8 mouse cellular contexts compared by ENCODE assay signal in genomic region chr13:59584947-59585647, GRCm38 (mm10). TPM values are rescaled to one million over a fixed set of nuclear protein-coding genes. Genes with fewer than 3 reads are reported as not detected.
DNase-seq lines count a peak whose midpoint lies in the region; ATAC-seq and TF ChIP-seq lines count a peak whose summit lies in the region.

Agtpbp1 (minus strand) TSS chr13:59585227.
Naa35 (plus strand) TSS chr13:59585259.

- under 1% methylated on average over 68 of the region's 83 CpGs for WGBS in forebrain, embryonic 11.5 days
- WGBS in heart, embryonic 16.5 days, result under 1% methylated on average over 67 of the region's 83 CpGs
- WGBS in liver, embryonic 15.5 days (ENCODE audit: insufficient replicate concordance), result under 1% methylated on average over 82 of the region's 83 CpGs
- WGBS in neural tube, embryonic 12.5 days, result under 1% methylated on average over 83 of the region's 83 CpGs

- H3K79me2 ChIP-seq in CH12.LX (replicated peaks; ENCODE audit: control insufficient read depth, extremely low read depth, insufficient read depth, poor library complexity, severe bottlenecking), result peaks cover 25% of the 10 kb centered on the region

- TF ChIP-seq CTCF in CH12.LX (conservative IDR thresholded peaks at IDR 0.05 in 1 of 2, IDR thresholded peaks at IDR 0.05 in 1 of 2; ENCODE audit: low read depth in 2 of 2, low read length in 2 of 2), result no peak

- H3K27me3 ChIP-seq in CH12.LX (replicated peaks), result no peaks in the 10 kb centered on the region
- H3K27me3 ChIP-seq in forebrain, embryonic 11.5 days (ENCODE audit: control insufficient read depth, insufficient read depth, low read length), result no peaks in the 10 kb centered on the region
- no peaks in the 10 kb centered on the region for H3K27me3 ChIP-seq in heart, embryonic 16.5 days (ENCODE audit: control insufficient read depth, insufficient read depth, low read length)
- no peaks in the 10 kb centered on the region for H3K27me3 ChIP-seq in liver, embryonic 15.5 days
- no peaks in the 10 kb centered on the region for H3K27me3 ChIP-seq in neural tube, embryonic 12.5 days (replicated peaks)

- peak within 1 kb of the TSS; percentile 59 for H3K9ac ChIP-seq in CH12.LX (ENCODE audit: insufficient read depth, low read depth)
- peak within 1 kb of the TSS; percentile 86 for H3K9ac ChIP-seq in forebrain, embryonic 11.5 days (ENCODE audit: low read length)
- peak within 1 kb of the TSS; percentile 87 for H3K9ac ChIP-seq in heart, embryonic 16.5 days (ENCODE audit: low read length)
- peak within 1 kb of the TSS; percentile 86 for H3K9ac ChIP-seq in liver, embryonic 15.5 days
- H3K9ac ChIP-seq in neural tube, embryonic 12.5 days, result peak within 1 kb of the TSS; percentile 92

- H3K4me2 ChIP-seq in CH12.LX (ENCODE audit: insufficient read depth, low read depth, poor library complexity, severe bottlenecking), result peak within 1 kb of the TSS; percentile 78
- H3K4me2 ChIP-seq in forebrain, embryonic 11.5 days (ENCODE audit: low read depth, low read length, severe bottlenecking), result peak within 1 kb of the TSS; percentile 91
- H3K4me2 ChIP-seq in heart, embryonic 16.5 days (ENCODE audit: low read depth, low read length), result peak within 1 kb of the TSS; percentile 96
- H3K4me2 ChIP-seq in liver, embryonic 15.5 days, result peak within 1 kb of the TSS; percentile 98
- H3K4me2 ChIP-seq in neural tube, embryonic 12.5 days (replicated peaks), result peak within 1 kb of the TSS; percentile 93

- peaks cover 2 to 32% of the 10 kb centered on the region in 2 experiments for H3K4me1 ChIP-seq in CH12.LX (ENCODE audit: control insufficient read depth in 1 of 2, insufficient read depth in 2 of 2)
- peaks cover 8% of the 10 kb centered on the region; the same call in 1 of the 2 replicates for H3K4me1 ChIP-seq in forebrain, embryonic 11.5 days (replicated peaks; ENCODE audit: control insufficient read depth, insufficient read depth, low read length)
- peaks cover 21% of the 10 kb centered on the region for H3K4me1 ChIP-seq in heart, embryonic 16.5 days (ENCODE audit: control insufficient read depth, insufficient read depth, low read length)
- peaks cover 40% of the 10 kb centered on the region for H3K4me1 ChIP-seq in liver, embryonic 15.5 days (replicated peaks)
- peaks cover 30% of the 10 kb centered on the region for H3K4me1 ChIP-seq in neural tube, embryonic 12.5 days

- in situ Hi-C loops in CH12.LX (cut with MboI; ENCODE audit: low pct_ligation_motif_present, low pct_unique_long_range_greater_than_20kb, low sequenced_read_pairs), result no loop called here

- no peak for TF ChIP-seq RAD21 in CH12.LX (IDR thresholded peaks at IDR 0.05; ENCODE audit: low read depth, low read length)

- H3K36me3 ChIP-seq in CH12.LX (replicated peaks in 1 of 2; ENCODE audit: control insufficient read depth in 1 of 2, insufficient read depth in 1 of 2, low read length in 1 of 2), result peaks cover 20 to 33% of the 10 kb centered on the region in 2 experiments
- no peaks in the 10 kb centered on the region; the same call in none of the 2 replicates for H3K36me3 ChIP-seq in forebrain, embryonic 11.5 days (ENCODE audit: control insufficient read depth, insufficient read depth, low read length)
- peaks cover 12% of the 10 kb centered on the region for H3K36me3 ChIP-seq in heart, embryonic 16.5 days (ENCODE audit: control insufficient read depth, insufficient read depth)
- peaks cover 13% of the 10 kb centered on the region for H3K36me3 ChIP-seq in liver, embryonic 15.5 days (replicated peaks)
- peaks cover 27% of the 10 kb centered on the region for H3K36me3 ChIP-seq in neural tube, embryonic 12.5 days

- H3K27ac ChIP-seq in CH12.LX (ENCODE audit: insufficient read depth, low read depth), result no peak within 1 kb of the TSS
- H3K27ac ChIP-seq in forebrain, embryonic 11.5 days (ENCODE audit: low read depth, low read length), result peak within 1 kb of the TSS; percentile 64
- peak within 1 kb of the TSS; percentile 87 for H3K27ac ChIP-seq in heart, embryonic 16.5 days (ENCODE audit: low read length)
- H3K27ac ChIP-seq in liver, embryonic 15.5 days (replicated peaks), result peak within 1 kb of the TSS; percentile 76
- H3K27ac ChIP-seq in neural tube, embryonic 12.5 days, result peak within 1 kb of the TSS; percentile 37

- no peaks in the 10 kb centered on the region for H3K9me3 ChIP-seq in CH12.LX (replicated peaks; ENCODE audit: low read length)
- H3K9me3 ChIP-seq in forebrain, embryonic 11.5 days (ENCODE audit: control insufficient read depth, low read length), result no peaks in the 10 kb centered on the region
- H3K9me3 ChIP-seq in heart, embryonic 16.5 days (replicated peaks; ENCODE audit: control insufficient read depth, low read length), result no peaks in the 10 kb centered on the region
- no peaks in the 10 kb centered on the region for H3K9me3 ChIP-seq in liver, embryonic 15.5 days (replicated peaks)
- no peaks in the 10 kb centered on the region for H3K9me3 ChIP-seq in neural tube, embryonic 12.5 days

- peak; percentile 99 for DNase-seq in CH12.LX (ENCODE audit: extremely low read depth)
- DNase-seq in c-Kit-positive CD71-positive TER-119-negative erythroid progenitor cells, embryonic 14.5 days (ENCODE audit: low read depth), result peak; percentile 99
- peak; percentile 100 for DNase-seq in forebrain, embryonic 11.5 days (ENCODE audit: low spot score)
- DNase-seq in kidney, postnatal 36 days, result peak; percentile 100
- peak; percentile 98 for DNase-seq in telencephalon, adult 2 months (ENCODE audit: low read depth, low spot score)

- dilution Hi-C loops in CH12.LX (cut with MboI; ENCODE audit: extremely low pct_ligation_motif_present, extremely low pct_unique_long_range_greater_than_20kb, low sequenced_read_pairs), result no loop called here

- TF ChIP-seq EP300 in CH12.LX (IDR thresholded peaks at IDR 0.05; ENCODE audit: low read length), result no peak

- peak within 1 kb of the TSS; percentile 73 to 94 (median 76) for H3K4me3 ChIP-seq in CH12.LX (replicated peaks in 1 of 3; ENCODE audit: low read depth in 2 of 3, low read length in 2 of 3, poor library complexity in 1 of 3)
- peak within 1 kb of the TSS; percentile 92 for H3K4me3 ChIP-seq in forebrain, embryonic 11.5 days (ENCODE audit: low read depth, low read length)
- peak within 1 kb of the TSS; percentile 85 for H3K4me3 ChIP-seq in heart, embryonic 16.5 days (ENCODE audit: low read length)
- peak within 1 kb of the TSS; percentile 87 for H3K4me3 ChIP-seq in liver, embryonic 15.5 days (replicated peaks)
- peak within 1 kb of the TSS; percentile 90 for H3K4me3 ChIP-seq in neural tube, embryonic 12.5 days

- peak; percentile 82 for TF ChIP-seq POLR2A in CH12.LX (IDR thresholded peaks at IDR 0.05; ENCODE audit: low read depth, low read length)

- peak; percentile 97 for ATAC-seq in forebrain, embryonic 11.5 days (replicated peaks; ENCODE audit: low FRiP score)
- ATAC-seq in heart, embryonic 16.5 days (replicated peaks; ENCODE audit: extremely low read depth, insufficient read depth, low FRiP score), result peak; percentile 98
- peak; percentile 97 for ATAC-seq in liver, embryonic 15.5 days (ENCODE audit: insufficient read depth)
- ATAC-seq in neural tube, embryonic 12.5 days (ENCODE audit: low FRiP score, low read depth), result peak; percentile 99

TF ChIP-seq in CH12.LX, 34 proteins besides CTCF, POLR2A, EP300 and RAD21 (continues in another document):
- TF ChIP-seq USF1 (IDR thresholded peaks at IDR 0.05; ENCODE audit: low read depth, low read length) (no peak), JUN (IDR thresholded peaks at IDR 0.05; ENCODE audit: insufficient read depth, low read depth, low read length) (no peak), MAFK (IDR thresholded peaks at IDR 0.05; ENCODE audit: insufficient replicate concordance, low read length) (no peak), POLR2AphosphoS2 (IDR thresholded peaks at IDR 0.05; ENCODE audit: low read depth, low read length) (peak; percentile 68; the same call in 1 of the 2 replicates), MAZ (IDR thresholded peaks at IDR 0.05; ENCODE audit: low read depth, low read length) (peak; percentile 90), E2F4 (IDR thresholded peaks at IDR 0.05; ENCODE audit: insufficient replicate concordance, low read depth, low read length) (no peak), TCF12 (IDR thresholded peaks at IDR 0.05; ENCODE audit: low read depth, low read length) (peak; percentile 69), RCOR1 (conservative IDR thresholded peaks at IDR 0.05; ENCODE audit: low read depth, low read length) (no peak), USF2 (conservative IDR thresholded peaks at IDR 0.05; ENCODE audit: low read depth, low read length) (no peak), SMC3 (IDR thresholded peaks at IDR 0.05; ENCODE audit: low read depth, low read length) (no peak), MYC (IDR thresholded peaks at IDR 0.05; ENCODE audit: low read depth, low read length) (no peak), ZNF384 (IDR thresholded peaks at IDR 0.05; ENCODE audit: low read depth, low read length) (no peak), MAX (IDR thresholded peaks at IDR 0.05; ENCODE audit: low read length) (peak; percentile 29; the same call in 1 of the 2 replicates), ZC3H11A (IDR thresholded peaks at IDR 0.05; ENCODE audit: low read depth, low read length) (no peak), ETS1 (conservative IDR thresholded peaks at IDR 0.05; ENCODE audit: low read depth, low read length) (no peak; the same call in 1 of the 2 replicates), ZMIZ1 (IDR thresholded peaks at IDR 0.05; ENCODE audit: low read depth, low read length) (no peak; the same call in 1 of the 2 replicates), NELFE (IDR thresholded peaks at IDR 0.05; ENCODE audit: low read depth, low read length) (peak; percentile 61)

RNA-seq across cellular contexts. Expression of gene Agtpbp1, which starts in this region (rescaled TPM):
- total RNA-seq in CH12.LX (2012; rRNA removed), result 15.0 and 19.5 TPM in 2 replicates
- 15.7 and 20.8 TPM in 2 replicates for total RNA-seq in CH12.LX (2014; rRNA removed)
- polyA plus RNA-seq in CH12.LX (2012; ENCODE audit: insufficient read length, low read depth), result 19.4 and 21.5 TPM in 2 replicates
- polyA plus RNA-seq in forebrain, embryonic 11.5 days (2014; fragmentation: Nextera tagmentation; extraction: Ambion mirVana), result 20.4 and 21.0 TPM in 2 replicates
- polyA plus RNA-seq in heart, embryonic 16.5 days (2015; fragmentation: Nextera tagmentation; extraction: Ambion mirVana), result 12.1 and 12.5 TPM in 2 replicates
- polyA plus RNA-seq in liver, embryonic 15.5 days (2015; fragmentation: Nextera tagmentation; extraction: Ambion mirVana), result 6.7 and 7.5 TPM in 2 replicates
- polyA plus RNA-seq in neural tube, embryonic 12.5 days (2016; fragmentation: Nextera tagmentation; extraction: Ambion mirVana), result 37.3 and 44.7 TPM in 2 replicates

RNA-seq across cellular contexts. Expression of gene Naa35, which starts in this region (rescaled TPM):
- total RNA-seq in CH12.LX (2012; rRNA removed), result 41.2 and 46.8 TPM in 2 replicates
- 56.4 and 66.4 TPM in 2 replicates for total RNA-seq in CH12.LX (2014; rRNA removed)
- polyA plus RNA-seq in CH12.LX (2012; ENCODE audit: insufficient read length, low read depth), result 60.2 and 69.6 TPM in 2 replicates
- polyA plus RNA-seq in forebrain, embryonic 11.5 days (2014; fragmentation: Nextera tagmentation; extraction: Ambion mirVana), result 102 TPM in 2 replicates
- polyA plus RNA-seq in heart, embryonic 16.5 days (2015; fragmentation: Nextera tagmentation; extraction: Ambion mirVana), result 77.0 and 84.4 TPM in 2 replicates
- polyA plus RNA-seq in liver, embryonic 15.5 days (2015; fragmentation: Nextera tagmentation; extraction: Ambion mirVana), result 23.8 and 26.5 TPM in 2 replicates
- 125 and 128 TPM in 2 replicates for polyA plus RNA-seq in neural tube, embryonic 12.5 days (2016; fragmentation: Nextera tagmentation; extraction: Ambion mirVana)
